Mouse (Mus musculus) MEL (cell line): Measurements from ENCODE around the gene Snap47. TPM values are rescaled to one million over a fixed set of nuclear protein-coding genes. Genes with fewer than 3 reads are reported as not detected.

Experiments
- DNase-seq: peaks from one replicate; pipeline ENCODE4 v3.0.0; 2011; ENCODE audit warnings: low read depth, low spot score
- H3K27ac ChIP-seq: 2 replicates; pipeline ENCODE4 v1.5.1; 2012; ENCODE audit warnings: low read depth, mild to moderate bottlenecking, control low read depth, low read length, moderate library complexity; ENCODE audit not compliant: control insufficient read depth
- H3K27me3 ChIP-seq, 2 experiments: fragments of 150-350 bp in 1 of 2; sonication (generic) in 1 of 2; 2 replicates each; pipeline ENCODE4 v1.6.1; 2012; ENCODE audit warnings: low read length in 2 of 2, mild to moderate bottlenecking in 2 of 2, improper control_type of control experiment in 1 of 2, moderate library complexity in 1 of 2; ENCODE audit not compliant: insufficient read depth in 2 of 2, control insufficient read depth in 1 of 2
- H3K36me3 ChIP-seq, 2 experiments: 2 replicates each; pipeline ENCODE4 v1.6.1; 2012 to 2014; ENCODE audit warnings: low read length in 2 of 2, improper control_type of control experiment in 1 of 2, inconsistent platforms in 1 of 2, mild to moderate bottlenecking in 1 of 2; ENCODE audit not compliant: insufficient read depth in 2 of 2, control insufficient read depth in 1 of 2
- H3K4me1 ChIP-seq, 2 experiments: fragments of 150-350 bp in 1 of 2; sonication (generic) in 1 of 2; 2 replicates each; pipeline ENCODE4 v1.6.1; 2012; ENCODE audit warnings: low read length in 2 of 2, improper control_type of control experiment in 1 of 2, mild to moderate bottlenecking in 1 of 2; ENCODE audit not compliant: insufficient read depth in 2 of 2, control insufficient read depth in 1 of 2
- H3K4me3 ChIP-seq, 2 experiments: fragments of 150-350 bp in 1 of 2; sonication (generic) in 1 of 2; 2 replicates each; pipeline ENCODE4 v1.5.1; 2012; ENCODE audit warnings: low read depth in 2 of 2, low read length in 2 of 2, mild to moderate bottlenecking in 2 of 2, moderate library complexity in 2 of 2, control low read depth in 1 of 2, improper control_type of control experiment in 1 of 2; ENCODE audit not compliant: control insufficient read depth in 1 of 2, insufficient read depth in 1 of 2
- H3K79me2 ChIP-seq: 2 replicates; pipeline ENCODE4 v1.6.1; 2012; ENCODE audit warnings: mild to moderate bottlenecking, low read length, moderate library complexity; ENCODE audit not compliant: control insufficient read depth, poor library complexity, insufficient read depth
- H3K9ac ChIP-seq: 2 replicates; pipeline ENCODE4 v1.6.1; 2012; ENCODE audit warnings: low read depth, mild to moderate bottlenecking, control low read depth, low read length, moderate library complexity; ENCODE audit not compliant: control insufficient read depth, poor library complexity, severe bottlenecking
- H3K9me3 ChIP-seq: fragments of 150-350 bp; sonication (generic); replicated peaks from 2 replicates; pipeline ENCODE4 v1.6.1; 2012; ENCODE audit warnings: mild to moderate bottlenecking, low read length, improper control_type of control experiment, moderate library complexity; ENCODE audit not compliant: insufficient read depth
- BHLHE40 ChIP-seq: IDR thresholded peaks from 2 replicates; pipeline ENCODE4 v1.6.1; 2012; ENCODE audit warnings: low read depth, mild to moderate bottlenecking, inconsistent platforms, low read length, improper control_type of control experiment, borderline replicate concordance
- CTCF ChIP-seq, 3 experiments: IDR thresholded peaks in 2 of 3; conservative IDR thresholded peaks in 1 of 3; 2 replicates each; pipeline ENCODE4 v1.5.1; 2011 to 2012; ENCODE audit warnings: low read length in 3 of 3, low read depth in 2 of 3, mild to moderate bottlenecking in 2 of 3, improper control_type of control experiment in 1 of 3, inconsistent platforms in 1 of 3, mixed read lengths in 1 of 3, moderate library complexity in 1 of 3; ENCODE audit not compliant: control insufficient read depth in 1 of 3, insufficient read depth in 1 of 3, poor library complexity in 1 of 3, severe bottlenecking in 1 of 3
- KAT2A ChIP-seq: conservative IDR thresholded peaks from 2 replicates; pipeline ENCODE4 v1.6.1; 2012; ENCODE audit warnings: low read depth, low read length, improper control_type of control experiment, inconsistent platforms
- MAFK ChIP-seq: IDR thresholded peaks from 2 replicates; pipeline ENCODE4 v1.6.1; 2011; ENCODE audit warnings: low read depth, mild to moderate bottlenecking, low read length, improper control_type of control experiment, borderline replicate concordance
- MXI1 ChIP-seq: IDR thresholded peaks from 2 replicates; pipeline ENCODE4 v1.6.1; 2011; ENCODE audit warnings: mild to moderate bottlenecking, low read depth, low read length, improper control_type of control experiment
- MYB ChIP-seq: IDR thresholded peaks from 2 replicates; pipeline ENCODE4 v1.6.1; 2011; ENCODE audit warnings: mild to moderate bottlenecking, low read depth, low read length, improper control_type of control experiment
- POLR2A ChIP-seq, 2 experiments: IDR thresholded peaks; 2 replicates each; pipeline ENCODE4 v1.6.1; 2011 to 2012; ENCODE audit warnings: low read length in 2 of 2, mild to moderate bottlenecking in 2 of 2, control low read depth in 1 of 2, improper control_type of control experiment in 1 of 2, low read depth in 1 of 2, moderate library complexity in 1 of 2; ENCODE audit not compliant: control insufficient read depth in 1 of 2, insufficient read depth in 1 of 2, poor library complexity in 1 of 2
- POLR2AphosphoS2 ChIP-seq: IDR thresholded peaks from 2 replicates; pipeline ENCODE4 v1.6.1; 2011; ENCODE audit warnings: low read length, improper control_type of control experiment
- POLR2AphosphoS5 ChIP-seq: IDR thresholded peaks from 2 replicates; pipeline ENCODE4 v1.6.1; 2012; ENCODE audit warnings: low read depth, borderline replicate concordance, mild to moderate bottlenecking, inconsistent platforms, low read length, moderate library complexity, mixed read lengths
- RAD21 ChIP-seq: IDR thresholded peaks from 2 replicates; pipeline ENCODE4 v1.6.1; 2011; ENCODE audit warnings: mild to moderate bottlenecking, low read depth, low read length, improper control_type of control experiment
- RCOR1 ChIP-seq: IDR thresholded peaks from 2 replicates; pipeline ENCODE4 v1.6.1; 2012; ENCODE audit warnings: low read depth, mild to moderate bottlenecking, inconsistent platforms, low read length, improper control_type of control experiment
- SIN3A ChIP-seq: IDR thresholded peaks from 2 replicates; pipeline ENCODE4 v1.6.1; 2012; ENCODE audit warnings: low read length, improper control_type of control experiment, inconsistent platforms
- SMC3 ChIP-seq: IDR thresholded peaks from 2 replicates; pipeline ENCODE4 v1.6.1; 2011; ENCODE audit warnings: low read depth, low read length, improper control_type of control experiment
- TCF12 ChIP-seq: IDR thresholded peaks from 2 replicates; pipeline ENCODE4 v1.6.1; 2014; ENCODE audit warnings: low read depth, mild to moderate bottlenecking, inconsistent platforms, low read length, improper control_type of control experiment, moderate library complexity
- USF1 ChIP-seq: IDR thresholded peaks from 2 replicates; pipeline ENCODE4 v1.6.1; 2014; ENCODE audit warnings: low read depth, mild to moderate bottlenecking, inconsistent platforms, low read length, improper control_type of control experiment, moderate library complexity
- USF2 ChIP-seq, 2 experiments: IDR thresholded peaks; 2 replicates each; pipeline ENCODE4 v1.6.1; 2011 to 2012; ENCODE audit warnings: improper control_type of control experiment in 2 of 2, low read length in 2 of 2, borderline replicate concordance in 1 of 2, inconsistent platforms in 1 of 2, low read depth in 1 of 2, mild to moderate bottlenecking in 1 of 2; ENCODE audit not compliant: insufficient read depth in 1 of 2
- ZC3H11A ChIP-seq: IDR thresholded peaks from 2 replicates; pipeline ENCODE4 v1.6.1; 2012; ENCODE audit warnings: low read depth, mild to moderate bottlenecking, inconsistent platforms, low read length, improper control_type of control experiment
- polyA plus RNA-seq, 2 experiments: library from polyadenylated mRNA; stranded (reverse) in 1 of 2; unstranded in 1 of 2; fragments of >175 nt in 1 of 2; fragments of >200 nt in 1 of 2; gene quantifications; 2 replicates each; pipeline versions ENCODE4 v1.2.1 to v1.2.4; 2012; ENCODE audit warnings: low replicate concordance in 2 of 2, low read depth in 1 of 2; ENCODE audit not compliant: insufficient read length in 2 of 2, insufficient read depth in 1 of 2, missing spikeins in 1 of 2
- total RNA-seq: library from RNA; depleted of rRNA; stranded (reverse); fragments of 300-350 nt; gene quantifications from 2 replicates; pipeline ENCODE4 v1.2.3, GENCODE M21; 2012

Snap47 gene
- total and polyA plus RNA-seq, 3 experiments, result 51.0 to 57.9 TPM; not detected in 1

DNA sequence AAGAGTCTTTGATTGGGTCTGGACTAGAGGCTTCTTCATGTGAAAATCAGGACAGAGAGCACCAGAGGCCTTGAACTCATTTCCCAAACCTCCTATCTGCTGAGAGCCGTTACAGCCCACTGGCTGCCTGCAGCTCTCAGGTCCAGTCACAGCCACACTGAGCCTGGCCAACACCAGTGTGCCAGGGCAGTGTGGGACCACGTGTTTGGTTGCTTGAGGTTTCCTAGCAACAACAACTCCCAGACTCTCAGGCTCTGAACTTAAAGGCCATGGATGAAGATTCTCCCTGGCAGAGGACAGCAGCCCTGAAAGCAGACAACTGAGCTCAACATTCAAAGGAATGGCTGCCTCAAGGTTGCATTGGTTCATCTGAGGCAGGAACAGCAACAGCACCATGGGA is 34.7 kb upstream of the Snap47 start:
- no peaks in the 10 kb centered on the region for H3K4me1 ChIP-seq
- no peak for TF ChIP-seq POLR2AphosphoS5
- TF ChIP-seq MAFK, result no peak
- TF ChIP-seq POLR2A (IDR thresholded peaks at IDR 0.05; ENCODE audit: control insufficient read depth in 1 of 2, insufficient read depth in 1 of 2, low read depth in 1 of 2, low read length in 2 of 2, poor library complexity in 1 of 2), result peak in 1 of 2 experiments; percentile 36; a peak in 1 of 4 replicates
- no peak for TF ChIP-seq USF2 (IDR thresholded peaks at IDR 0.05; ENCODE audit: borderline replicate concordance in 1 of 2, insufficient read depth in 1 of 2, low read depth in 1 of 2, low read length in 2 of 2)
- H3K36me3 ChIP-seq, result peaks cover 0 to 3% of the 10 kb centered on the region in 2 experiments; a peak in 1 of 4 replicates
- H3K27me3 ChIP-seq, result peaks cover 0 to 1% of the 10 kb centered on the region in 2 experiments; a peak in 1 of 4 replicates
- H3K79me2 ChIP-seq, result no peaks in the 10 kb centered on the region
- no peak overlapping the region for H3K9ac ChIP-seq
- H3K9me3 ChIP-seq, result no peaks in the 10 kb centered on the region
- H3K4me3 ChIP-seq, result no peak overlapping the region
- no peak for DNase-seq
- H3K27ac ChIP-seq, result no peak overlapping the region

GRCm38 (mm10) chr11:59483212-59483611 is 32.2 kb upstream of the Snap47 start:
- H3K4me3 ChIP-seq, result no peak overlapping the region
- H3K27me3 ChIP-seq, result peaks cover 0 to 3% of the 10 kb centered on the region in 2 experiments; a peak in 2 of 4 replicates
- peak; percentile 73 for DNase-seq
- H3K9ac ChIP-seq, result no peak overlapping the region
- no peaks in the 10 kb centered on the region for H3K4me1 ChIP-seq
- H3K9me3 ChIP-seq, result no peaks in the 10 kb centered on the region
- no peaks in the 10 kb centered on the region for H3K79me2 ChIP-seq
- peak; percentile 46 to 90 (median 60) for TF ChIP-seq CTCF (IDR thresholded peaks at IDR 0.05 in 2 of 3, conservative IDR thresholded peaks at IDR 0.05 in 1 of 3; ENCODE audit: control insufficient read depth in 1 of 3, insufficient read depth in 1 of 3, low read depth in 2 of 3, low read length in 3 of 3, poor library complexity in 1 of 3, severe bottlenecking in 1 of 3)
- TF ChIP-seq SMC3, result peak; percentile 92
- TF ChIP-seq RAD21, result peak; percentile 95
- TF ChIP-seq ZC3H11A, result peak; percentile 95
- no peak for TF ChIP-seq MYB
- no peak for TF ChIP-seq SIN3A
- 0 out of 2 replicates have a peak, but pooled peaks have one; percentile 20 for TF ChIP-seq BHLHE40
- no peak overlapping the region for H3K27ac ChIP-seq
- H3K36me3 ChIP-seq, result no peaks in the 10 kb centered on the region

DNA sequence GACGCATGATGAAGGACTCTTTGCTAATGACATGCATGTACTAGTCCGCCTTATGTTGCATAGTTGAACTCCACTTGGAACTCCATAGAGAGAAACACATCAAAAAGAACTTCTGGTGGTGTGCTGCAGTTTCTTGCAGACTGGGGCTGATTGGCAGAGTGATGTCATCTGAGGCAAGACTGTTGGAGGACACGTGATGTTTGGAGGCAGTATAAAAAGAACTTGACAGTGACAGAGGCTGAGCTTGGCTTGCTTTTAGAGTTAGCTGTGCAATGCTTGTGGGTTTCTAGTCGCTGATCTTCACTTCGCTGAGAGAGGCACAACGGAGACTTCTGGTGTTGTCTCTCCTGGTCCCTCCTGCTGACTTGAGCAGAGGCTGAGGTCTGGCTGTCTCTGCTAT is 26.3 kb upstream of the Snap47 start:
- Histone ChIP-seq H3K9ac (no peak overlapping the region), H3K27ac (no peak overlapping the region), H3K27me3 (peaks cover 0 to 3% of the 10 kb centered on the region in 2 experiments; a peak in 3 of 4 replicates), H3K79me2 (no peaks in the 10 kb centered on the region), H3K9me3 (no peaks in the 10 kb centered on the region), H3K36me3 (no peaks in the 10 kb centered on the region), H3K4me1 (peaks cover 0 to 6% of the 10 kb centered on the region in 2 experiments; a peak in 1 of 4 replicates), H3K4me3 (no peak overlapping the region; a peak in 1 of 4 replicates)
- DNase-seq, result peak; percentile 38
- TF ChIP-seq TCF12, result no peak
- no peak for TF ChIP-seq RCOR1
- TF ChIP-seq USF1, result peak; percentile 91
- peak; percentile 38; the same call in 1 of the 2 replicates for TF ChIP-seq MXI1
- TF ChIP-seq KAT2A, result 0 out of 2 replicates have a peak, but pooled peaks have one; percentile 24
- TF ChIP-seq POLR2AphosphoS2, result no peak; the same call in 1 of the 2 replicates
- peak in 1 of 2 experiments; percentile 70; a peak in 1 of 4 replicates for TF ChIP-seq USF2 (IDR thresholded peaks at IDR 0.05; ENCODE audit: borderline replicate concordance in 1 of 2, insufficient read depth in 1 of 2, low read depth in 1 of 2, low read length in 2 of 2)
